Mouse (Mus musculus) thymus, adult 2 months (tissue): ENCODE results near the gene Dnah2. TPM values are rescaled to one million over a fixed set of nuclear protein-coding genes. Genes with fewer than 3 reads are reported as not detected.
A peak's percentile ranks its signal among the peaks of the same experiment; 100 is the strongest.

Source experiments
- DNase-seq: peaks from one replicate; pipeline ENCODE4 v3.0.0; 2021
- H3K27ac ChIP-seq: fragments of 200-500 bp; 2 replicates; pipeline ENCODE4 v1.5.1; 2012; ENCODE audit warnings: low read length, control low read depth; ENCODE audit not compliant: control insufficient read depth, insufficient read depth
- H3K27me3 ChIP-seq: fragments of 200-500 bp; 2 replicates; pipeline ENCODE4 v1.6.1; 2012; ENCODE audit warnings: mild to moderate bottlenecking, low read length, moderate library complexity, mixed read lengths; ENCODE audit not compliant: control insufficient read depth, insufficient read depth
- H3K36me3 ChIP-seq: fragments of 200-500 bp; 2 replicates; pipeline ENCODE4 v1.6.1; 2012; ENCODE audit warnings: mild to moderate bottlenecking, low read length, moderate library complexity; ENCODE audit not compliant: control insufficient read depth, insufficient read depth
- H3K4me1 ChIP-seq: fragments of 200-500 bp; replicated peaks from 2 replicates; pipeline ENCODE4 v1.6.1; 2012; ENCODE audit warnings: low read length; ENCODE audit not compliant: control insufficient read depth, insufficient read depth
- H3K4me3 ChIP-seq: fragments of 200-500 bp; 2 replicates; pipeline ENCODE4 v1.5.1; 2012; ENCODE audit warnings: mild to moderate bottlenecking, low read length, control low read depth, moderate library complexity; ENCODE audit not compliant: control insufficient read depth, insufficient read depth
- CTCF ChIP-seq: fragments of 200-500 bp; IDR thresholded peaks from 2 replicates; pipeline ENCODE4 v1.5.1; 2012; ENCODE audit warnings: mild to moderate bottlenecking, control low read depth, low read length, moderate library complexity, borderline replicate concordance; ENCODE audit not compliant: control insufficient read depth, poor library complexity, insufficient read depth; ENCODE audit errors: extremely low read depth
- POLR2A ChIP-seq: fragments of 200-500 bp; IDR thresholded peaks from 2 replicates; pipeline ENCODE4 v1.6.1; 2012; ENCODE audit warnings: mild to moderate bottlenecking, low read length, control low read depth, moderate library complexity; ENCODE audit not compliant: control insufficient read depth, poor library complexity, insufficient read depth; ENCODE audit errors: extremely low read depth
- WGBS: fragments of 180-500 bp; shearing (Covaris S2); methylation state at CpG from one replicate; pipeline ENCODE4 v1.1.7; 2018; 5-methylcytosine and 5-hydroxymethylcytosine counted together
- polyA plus RNA-seq: library from polyadenylated mRNA; depleted of rRNA; stranded (reverse); fragments of >200 nt; gene quantifications from 2 replicates; pipeline ENCODE4 v1.2.3, GENCODE M21; 2012

Gene Dnah2
- polyA plus RNA-seq, 1 experiment = 0.39 TPM

- TF ChIP-seq CTCF = no peak
- TF ChIP-seq POLR2A = no peak
- Histone ChIP-seq H3K27ac (no peak overlapping the region), H3K36me3 (no peaks in the 10 kb centered on the region), H3K4me3 (no peak overlapping the region), H3K4me1 (peaks cover 3% of the 10 kb centered on the region), H3K27me3 (no peaks in the 10 kb centered on the region)
- 43% methylated on average over 10 of the region's 10 CpGs for WGBS
- peak; percentile 78 for DNase-seq
Measured at GRCm38 (mm10) chr11:69390400-69391034, 158.4 kb downstream of the Dnah2 start.

- Histone ChIP-seq H3K27me3 (no peaks in the 10 kb centered on the region), H3K4me3 (no peak overlapping the region), H3K4me1 (peaks cover 3% of the 10 kb centered on the region), H3K27ac (no peak overlapping the region), H3K36me3 (no peaks in the 10 kb centered on the region)
- TF ChIP-seq POLR2A = no peak
- no peak for TF ChIP-seq CTCF
- 75% methylated on average over 14 of the region's 14 CpGs for WGBS
- no peak for DNase-seq
Measured at GRCm38 (mm10) chr11:69389531-69390399, 159.1 kb downstream of the Dnah2 start.

GRCm38 (mm10) chr11:69388680-69389079, 160.2 kb downstream of the Dnah2 start:
- H3K27me3 ChIP-seq = no peaks in the 10 kb centered on the region
- DNase-seq = no peak
- H3K36me3 ChIP-seq = no peaks in the 10 kb centered on the region
- H3K4me3 ChIP-seq = no peak overlapping the region
- H3K4me1 ChIP-seq = no peaks in the 10 kb centered on the region
- H3K27ac ChIP-seq = no peak overlapping the region
- WGBS = 98% methylated on average over 4 of the region's 4 CpGs
- TF ChIP-seq CTCF = no peak
- no peak for TF ChIP-seq POLR2A

- WGBS = 90% methylated on average over 7 of the region's 7 CpGs
- H3K27ac ChIP-seq = no peak overlapping the region
- H3K4me1 ChIP-seq = no peaks in the 10 kb centered on the region
- DNase-seq = no peak
- H3K4me3 ChIP-seq = no peak overlapping the region
- TF ChIP-seq CTCF (no peak), POLR2A (no peak)
- H3K27me3 ChIP-seq = no peaks in the 10 kb centered on the region
- H3K36me3 ChIP-seq = no peaks in the 10 kb centered on the region
Measured at GRCm38 (mm10) chr11:69386758-69387157, 162.2 kb downstream of the Dnah2 start.

GRCm38 (mm10) chr11:69384979-69385378, 163.9 kb downstream of the Dnah2 start:
- Histone ChIP-seq H3K27me3 (no peaks in the 10 kb centered on the region), H3K36me3 (no peaks in the 10 kb centered on the region), H3K4me3 (no peak overlapping the region), H3K4me1 (no peaks in the 10 kb centered on the region), H3K27ac (no peak overlapping the region)
- no peak for DNase-seq
- TF ChIP-seq CTCF (no peak), POLR2A (no peak)
- WGBS = 94% methylated on average over 6 of the region's 6 CpGs

- no peaks in the 10 kb centered on the region for H3K4me1 ChIP-seq
- no peaks in the 10 kb centered on the region for H3K36me3 ChIP-seq
- no peak overlapping the region for H3K4me3 ChIP-seq
- no peak overlapping the region for H3K27ac ChIP-seq
- no peak for DNase-seq
- H3K27me3 ChIP-seq = no peaks in the 10 kb centered on the region
- no peak for TF ChIP-seq POLR2A
- TF ChIP-seq CTCF = no peak
- WGBS = 86% methylated on average over 10 of the region's 10 CpGs
Measured at GRCm38 (mm10) chr11:69382478-69383105, 166.3 kb downstream of the Dnah2 start.
